Mouse (Mus musculus): Measurements from ENCODE around the gene Ptpra. TPM values are rescaled to one million over a fixed set of nuclear protein-coding genes. Genes with fewer than 3 reads are reported as not detected.

Gene Ptpra
- polyA plus RNA-seq (2012; rRNA removed; ENCODE audit: low replicate concordance), result 84.9 and 95.5 TPM in 2 replicates

DNA sequence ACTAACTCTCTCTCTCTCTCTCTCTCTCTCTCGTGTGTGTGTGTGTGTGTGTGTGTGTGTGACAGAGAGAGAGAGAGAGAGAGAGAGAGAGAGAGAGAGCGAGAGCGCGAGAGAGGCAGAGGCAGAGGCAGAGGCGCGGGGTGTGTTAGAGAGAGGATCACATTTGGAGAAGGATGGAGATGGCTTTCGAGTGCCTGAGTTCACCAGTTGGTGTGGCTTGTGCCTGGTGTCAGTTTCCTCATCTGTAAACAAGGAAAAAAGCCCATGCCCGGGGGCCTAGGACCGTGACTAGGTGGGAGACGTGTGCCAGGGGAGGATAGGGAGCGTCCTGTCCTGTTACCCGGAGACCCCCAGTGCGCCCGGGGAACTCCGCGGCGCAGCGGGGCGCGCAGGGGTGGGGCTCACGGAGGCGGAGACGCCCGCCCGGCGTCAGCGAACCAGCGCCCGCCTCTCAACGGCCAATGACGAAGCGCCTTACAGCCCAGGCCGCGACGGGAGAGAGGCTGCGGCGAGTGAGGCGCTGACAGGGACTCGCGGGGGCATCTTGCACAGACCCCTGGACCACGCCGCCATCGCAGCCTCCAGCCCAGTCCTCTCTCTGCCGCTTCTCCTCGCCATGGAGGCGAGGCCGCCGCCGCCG is at the start of gene Ptpra:
Gene Ptpra, plus strand, starts transcription at position 485 of the 640 bp plus-strand sequence.

DNA sequence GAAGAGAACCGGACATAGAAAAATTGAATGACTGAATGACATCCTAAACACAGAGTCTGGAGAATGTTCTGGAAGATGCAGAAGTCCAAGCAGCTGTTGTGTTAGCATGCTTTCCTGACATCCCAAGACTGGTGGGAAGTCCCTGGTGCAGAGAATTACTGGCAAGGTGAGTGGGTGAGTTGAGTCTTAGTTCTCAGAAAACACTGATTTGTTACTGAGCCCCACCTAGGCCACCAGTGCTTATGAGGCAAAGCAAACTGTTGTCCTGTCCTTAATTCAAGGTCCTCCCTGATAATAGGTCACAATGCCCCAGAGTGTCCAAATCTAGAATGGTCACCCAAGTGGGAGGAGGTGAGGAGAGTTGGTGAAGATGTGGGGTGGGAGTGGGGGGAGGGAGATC is 45.1 kb upstream of the Ptpra start, which contains the start of the genes Gm28372 and 1700020A23Rik:
Gene Gm28372, plus strand, starts transcription at position 301 of the 400 bp plus-strand sequence.
Gene 1700020A23Rik, plus strand, starts transcription at position 321 of the 400 bp plus-strand sequence.

DNA sequence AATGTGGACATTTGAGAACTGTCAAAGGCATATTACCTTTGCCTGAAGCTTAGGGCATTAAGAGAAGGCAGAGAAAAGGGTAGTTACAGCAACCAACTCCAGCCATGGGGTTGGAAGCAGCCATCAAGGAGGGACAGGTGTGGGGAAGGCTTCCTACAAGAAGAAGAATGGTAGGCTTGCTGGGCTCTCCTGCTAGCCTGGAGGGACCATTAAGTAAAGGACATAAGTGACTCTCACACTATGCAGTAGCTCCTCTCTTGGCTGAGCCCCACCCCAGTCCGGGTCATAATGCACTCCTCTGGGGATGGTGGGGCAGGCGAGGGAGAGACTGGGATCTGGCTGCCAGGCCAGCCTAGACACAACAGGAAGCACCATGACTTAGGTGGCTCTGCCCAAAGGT is 43.9 kb upstream of the Ptpra start, which contains the start of gene Tmem239:
Gene Tmem239, plus strand, starts transcription at position 301 of the 400 bp plus-strand sequence.

DNA sequence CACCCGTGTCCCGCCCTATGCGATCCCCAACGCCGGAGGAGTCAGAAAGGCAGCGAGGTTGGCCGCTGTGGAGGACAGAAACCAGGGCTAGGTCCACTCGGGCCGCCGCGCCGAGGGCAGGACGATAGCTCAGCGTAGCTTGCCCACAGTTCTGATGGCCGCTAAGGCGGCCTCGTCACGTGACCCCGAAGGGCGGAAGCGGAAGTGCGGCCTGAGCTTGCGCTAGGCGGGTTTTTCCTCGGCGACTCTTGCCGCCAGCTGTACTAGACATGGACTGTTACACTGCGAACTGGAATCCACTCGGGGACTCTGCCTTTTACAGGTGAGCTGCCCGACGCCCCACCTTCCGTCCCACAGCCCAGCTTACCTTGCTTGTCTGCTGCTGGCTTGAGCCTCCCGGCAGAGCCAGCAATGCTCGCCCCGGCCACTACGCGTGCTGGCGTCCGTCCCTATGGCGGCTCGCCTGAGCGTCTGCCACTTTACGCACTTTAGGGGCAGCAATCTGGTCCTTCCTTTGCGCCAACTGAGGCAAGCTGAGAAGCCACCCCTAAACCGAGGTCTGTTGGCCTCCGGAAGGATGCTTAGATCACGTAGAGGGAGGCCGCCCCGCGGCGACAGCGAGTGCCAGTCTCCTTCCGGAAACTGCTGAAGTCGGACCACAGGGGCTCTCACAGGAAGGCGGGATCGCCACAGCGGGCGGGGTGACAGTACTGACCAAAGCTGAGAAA is 25.8 kb upstream of the Ptpra start, which contains the start of the genes Vps16 and Pced1a:
Gene Vps16, plus strand, starts transcription at position 214 of the 728 bp plus-strand sequence.
Gene Pced1a, minus strand, starts transcription at position 576 of the 728 bp plus-strand sequence.

DNA sequence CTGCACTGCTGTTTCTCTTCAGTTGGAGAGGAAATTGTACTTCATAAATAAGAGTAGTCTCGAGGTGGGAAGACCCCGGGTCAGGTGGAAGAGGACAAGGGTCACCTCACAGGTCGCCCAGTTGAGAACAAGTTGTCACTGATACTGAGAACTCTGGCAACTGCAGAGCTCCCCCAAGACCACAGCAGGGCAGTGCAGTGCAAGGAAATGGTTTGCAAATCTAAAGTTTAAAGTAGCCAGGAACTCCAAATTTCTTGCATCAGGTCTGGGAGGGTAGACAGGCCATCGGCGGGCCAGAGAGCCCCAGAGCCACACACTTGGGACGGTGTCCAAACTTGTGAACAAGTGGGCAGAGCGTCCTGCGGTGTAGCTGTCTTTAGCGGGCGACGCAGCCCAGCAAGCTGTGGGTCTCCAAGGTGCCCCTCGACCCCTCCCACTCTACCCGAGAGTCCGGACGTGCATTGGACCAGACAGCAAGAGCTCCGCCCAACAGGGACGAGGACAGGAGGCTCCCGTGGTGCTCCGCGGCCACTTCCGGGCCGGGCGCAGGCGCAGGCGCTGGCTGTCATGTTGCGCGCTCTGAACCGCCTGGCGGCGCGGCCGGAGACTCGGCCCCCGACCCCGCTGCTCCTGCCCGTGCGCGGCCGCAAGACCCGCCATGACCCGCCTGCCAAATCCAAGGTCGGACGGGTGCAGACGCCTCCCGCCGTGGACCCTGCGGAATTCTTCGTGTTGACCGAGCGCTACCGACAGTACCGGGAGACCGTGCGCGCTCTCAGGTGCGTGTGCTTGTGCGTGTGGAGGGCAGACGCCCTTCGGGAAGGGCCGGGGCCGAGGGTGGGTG is 113.4 kb downstream of the Ptpra start, which contains the start of gene Mrps26:
Gene Mrps26, plus strand, starts transcription at position 531 of the 844 bp plus-strand sequence.

DNA sequence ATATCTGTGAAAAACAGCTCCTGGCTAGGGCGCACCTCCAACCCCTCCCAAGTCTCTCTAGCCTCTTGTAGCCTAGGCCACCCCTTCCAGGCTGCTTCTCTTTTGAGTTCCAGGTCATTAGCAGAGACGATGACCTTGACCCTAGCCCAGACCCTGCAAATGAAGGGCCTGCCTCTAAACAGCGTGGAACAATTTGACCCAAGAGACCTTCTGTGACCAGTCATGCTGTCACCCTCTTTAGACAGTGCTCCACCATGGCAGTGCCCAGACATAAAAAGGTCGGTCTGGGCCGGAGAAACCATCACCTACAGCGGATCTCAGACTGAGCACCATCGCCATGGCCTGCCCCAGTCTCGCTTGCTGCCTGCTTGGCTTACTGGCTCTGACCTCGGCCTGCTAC is 125.8 kb downstream of the Ptpra start, which contains the start of gene Oxt:
Gene Oxt, plus strand, starts transcription at position 301 of the 400 bp plus-strand sequence.

DNA sequence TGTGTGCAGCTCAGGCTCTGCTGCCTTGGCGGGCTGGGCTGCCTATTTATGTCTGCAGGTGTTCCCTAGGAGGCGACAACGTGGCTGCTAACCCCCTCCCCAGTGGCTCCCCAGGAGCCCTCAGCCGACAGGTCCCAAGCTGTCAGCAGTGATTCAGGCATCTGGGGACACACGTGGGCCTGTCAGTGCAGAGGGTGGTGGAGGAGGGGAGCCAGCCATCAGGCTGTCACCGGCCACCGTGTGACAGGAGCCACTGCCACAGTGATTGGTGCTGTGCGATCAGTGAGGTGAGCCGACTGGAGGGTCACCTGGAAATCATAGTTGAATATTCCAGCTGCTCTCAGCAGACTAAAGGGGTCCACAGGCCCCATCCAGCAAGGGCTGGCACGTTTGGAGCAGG is 132.5 kb downstream of the Ptpra start, which contains the start of gene Avp:
Gene Avp, minus strand, starts transcription at position 3 of the 400 bp plus-strand sequence.

Other genes starting within 250 kb of the Ptpra start
- 25.8 and 133 TPM in 2 replicates for gene Nop56, start 175.8 kb upstream of the Ptpra start, polyA plus RNA-seq (2012; rRNA removed; ENCODE audit: low replicate concordance)
- 328 and 458 TPM in 2 replicates for gene Idh3b, start 165.7 kb upstream of the Ptpra start, polyA plus RNA-seq (2012; rRNA removed; ENCODE audit: low replicate concordance)
- gene Ebf4, start 155.1 kb upstream of the Ptpra start, polyA plus RNA-seq (2012; rRNA removed; ENCODE audit: low replicate concordance), result 1.0 and 19.0 TPM in 2 replicates
- 44.3 and 58.4 TPM in 2 replicates for gene Cpxm1, start 52.7 kb upstream of the Ptpra start, polyA plus RNA-seq (2012; rRNA removed; ENCODE audit: low replicate concordance)
- gene Gm28372, start 45.0 kb upstream of the Ptpra start, polyA plus RNA-seq (2012; rRNA removed; ENCODE audit: low replicate concordance), result not detected in 2 replicates
- gene 1700020A23Rik, start 45.0 kb upstream of the Ptpra start, polyA plus RNA-seq (2012; rRNA removed; ENCODE audit: low replicate concordance), result not detected in 2 replicates
- not detected in 2 replicates for gene Tmem239, start 43.8 kb upstream of the Ptpra start, polyA plus RNA-seq (2012; rRNA removed; ENCODE audit: low replicate concordance)
- 65.9 and 96.8 TPM in 2 replicates for gene Vps16, start 25.9 kb upstream of the Ptpra start, polyA plus RNA-seq (2012; rRNA removed; ENCODE audit: low replicate concordance)
- 28.9 and 48.9 TPM in 2 replicates for gene Pced1a, start 25.6 kb upstream of the Ptpra start, polyA plus RNA-seq (2012; rRNA removed; ENCODE audit: low replicate concordance)
- 49.8 and 87.9 TPM in 2 replicates for gene Mrps26, start 113.5 kb downstream of the Ptpra start, polyA plus RNA-seq (2012; rRNA removed; ENCODE audit: low replicate concordance)
- gene Oxt, start 125.9 kb downstream of the Ptpra start, polyA plus RNA-seq (2012; rRNA removed; ENCODE audit: low replicate concordance), result not detected in 2 replicates
- not detected in 2 replicates for gene Avp, start 132.3 kb downstream of the Ptpra start, polyA plus RNA-seq (2012; rRNA removed; ENCODE audit: low replicate concordance)
- 2.3 and 4.1 TPM in 2 replicates for gene Fastkd5, start 179.7 kb downstream of the Ptpra start, polyA plus RNA-seq (2012; rRNA removed; ENCODE audit: low replicate concordance)
- 7.5 and 9.7 TPM in 2 replicates for gene Ubox5, start 179.8 kb downstream of the Ptpra start, polyA plus RNA-seq (2012; rRNA removed; ENCODE audit: low replicate concordance)
- 7.4 and 29.0 TPM in 2 replicates for gene Lzts3, start 192.5 kb downstream of the Ptpra start, polyA plus RNA-seq (2012; rRNA removed; ENCODE audit: low replicate concordance)
- 71.0 and 76.8 TPM in 2 replicates for gene Ddrgk1, start 214.4 kb downstream of the Ptpra start, polyA plus RNA-seq (2012; rRNA removed; ENCODE audit: low replicate concordance)
- 35.6 and 38.2 TPM in 2 replicates for gene Itpa, start 217.3 kb downstream of the Ptpra start, polyA plus RNA-seq (2012; rRNA removed; ENCODE audit: low replicate concordance)
- 4.9 and 8.8 TPM in 2 replicates for gene Slc4a11, start 247.2 kb downstream of the Ptpra start, polyA plus RNA-seq (2012; rRNA removed; ENCODE audit: low replicate concordance)